Mouse (Mus musculus) left cerebral cortex, postnatal 10 days (tissue): ENCODE results near the gene Pthlh. TPM values are rescaled to one million over a fixed set of nuclear protein-coding genes. Genes with fewer than 3 reads are reported as not detected.

ENCODE experiments used
- DNase-seq, 2 experiments: peaks; one replicate each; pipeline ENCODE4 v3.0.0; 2021 to 2022; ENCODE audit warnings: low spot score in 2 of 2, mixed read lengths in 1 of 2; ENCODE audit errors: extremely low spot score in 1 of 2
- intact Hi-C: fragments of 180-260 bp; cut with DNase I; formaldehyde crosslinking; loops from one replicate; pipeline ENCODE4 v1.15.1; 2025
- total RNA-seq, 2 experiments: library from RNA; stranded (reverse); gene quantifications; 2 replicates each; pipeline ENCODE4 v1.2.3; 2021

Pthlh gene
- total RNA-seq, 2 experiments from 2014 or later: 2.0 to 2.8 TPM

DNA sequence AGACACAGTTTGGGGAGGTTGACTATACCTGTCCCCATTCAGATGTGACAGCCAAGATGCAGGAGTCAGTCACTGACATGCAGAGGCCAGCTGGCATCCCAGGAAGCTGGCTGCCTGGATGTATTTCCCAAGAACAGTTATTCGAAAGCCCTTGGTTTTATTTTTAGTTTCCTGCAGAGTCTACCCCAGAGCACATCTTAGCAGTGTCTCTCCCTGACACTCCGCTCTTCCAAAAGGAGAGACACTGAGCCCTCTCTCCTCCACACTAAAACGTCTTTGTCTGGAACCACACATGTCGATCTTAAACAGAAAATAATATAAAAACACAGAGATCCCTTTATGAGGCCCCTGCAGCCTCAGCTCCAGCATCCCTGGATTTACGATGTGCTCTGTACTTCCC lies 44.9 kb downstream of the Pthlh start:
- no peak for DNase-seq

GRCm38 (mm10) chr6:147216156-147216555 lies 47.8 kb downstream of the Pthlh start:
- DNase-seq: no peak
- intact Hi-C loops: no loop called here

More for the DNA sequence above, 44.9 kb downstream of the Pthlh start:
- intact Hi-C loops: no loop called here

- intact Hi-C loops: no loop called here
- DNase-seq: no peak
Measured at GRCm38 (mm10) chr6:147207821-147208330, 56.1 kb downstream of the Pthlh start.

Other genes starting within 250 kb of the Pthlh start
- 1 to 10 TPM; 2.9 TPM for gene Rep15, start 231.6 kb downstream of the Pthlh start, total RNA-seq
- gene Mrps35, start 221.4 kb downstream of the Pthlh start, total RNA-seq: 10 to 100 TPM; 48.0 to 49.7 TPM
- gene Mansc4, start 177.2 kb downstream of the Pthlh start, total RNA-seq: under 1 TPM; 0.41 to 0.45 TPM
- gene Klhl42, start 172.8 kb downstream of the Pthlh start, total RNA-seq: 10 to 100 TPM; 25.2 to 25.8 TPM
- 10 to 100 TPM; 24.6 to 26.4 TPM for gene Ccdc91, start 211.6 kb upstream of the Pthlh start, total RNA-seq